Mouse (Mus musculus) urinary bladder, postnatal 10 days (tissue): Measurements from ENCODE around the gene Sde2.
"Not testable (repeated sequence)": the region's sequence is repeated elsewhere in the genome, so short reads cannot be mapped to it uniquely, and the experiment has no call there.

ENCODE experiments used
- DNase-seq: peaks from one replicate; pipeline ENCODE4 v3.0.0; 2022; ENCODE audit warnings: low spot score

The Sde2 gene

DNA sequence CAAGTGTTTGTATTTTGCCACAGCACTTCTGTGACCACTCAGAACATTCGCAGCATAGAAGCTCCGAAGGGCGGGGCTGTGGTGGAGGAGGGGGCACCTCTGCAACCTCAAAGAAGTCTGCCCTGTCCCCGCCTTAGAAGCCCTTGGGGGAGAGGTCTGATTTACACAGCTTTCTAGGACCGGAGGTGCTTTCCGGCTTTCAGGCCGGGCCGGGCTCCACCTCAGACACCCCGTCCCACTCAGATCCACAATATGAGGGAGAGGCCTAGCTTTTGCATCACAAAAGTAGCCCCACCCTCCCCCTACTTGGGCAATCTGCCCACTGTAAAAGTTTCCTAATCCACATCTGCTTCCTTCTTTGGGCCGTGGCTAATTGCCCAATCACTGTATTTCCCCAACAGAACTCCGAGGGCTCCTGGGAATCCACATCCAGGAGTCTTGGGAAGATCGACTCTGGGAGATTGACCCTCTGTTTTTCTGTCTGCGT lies 37.7 kb downstream of the Sde2 start:
- peak; percentile 37 for DNase-seq

DNA sequence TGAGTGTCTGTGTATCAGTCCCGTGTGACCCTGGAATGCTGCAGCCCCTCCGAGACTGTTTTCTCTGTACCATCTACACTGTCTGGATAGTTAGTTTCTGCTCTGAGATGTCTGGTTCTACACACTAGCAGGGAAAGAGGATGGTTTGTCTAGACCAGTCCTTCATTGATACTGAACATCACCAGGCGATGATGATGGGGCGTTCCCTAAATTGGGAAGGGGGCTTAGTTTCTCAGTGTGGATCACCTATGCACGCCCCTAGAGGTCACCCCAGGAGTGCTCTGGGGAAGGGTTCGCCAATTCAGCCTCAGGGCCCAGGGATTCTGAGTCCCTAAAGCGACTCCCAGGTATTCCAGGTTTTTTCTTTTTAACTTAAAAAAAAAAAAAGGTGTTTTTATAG lies 38.2 kb downstream of the Sde2 start:
- DNase-seq: no peak

DNA sequence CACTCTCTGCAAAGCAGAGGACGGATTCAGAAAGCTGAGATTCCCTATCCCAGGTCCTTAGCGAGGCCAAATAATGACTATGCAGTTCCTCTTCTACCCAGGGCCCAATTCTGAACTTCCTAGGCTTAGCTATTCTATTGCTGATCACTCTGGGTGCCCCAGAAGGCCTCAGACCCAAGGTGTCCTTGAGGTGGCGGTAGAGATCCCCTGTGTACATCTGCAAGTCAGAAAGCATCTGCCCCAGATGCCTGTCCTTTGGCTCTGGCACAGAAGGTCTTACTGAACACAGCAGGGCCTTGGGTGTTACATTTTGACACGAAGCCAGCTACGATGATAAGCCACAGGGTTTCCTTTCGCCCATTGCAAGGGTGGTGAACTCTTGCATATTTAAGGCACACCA lies 38.9 kb downstream of the Sde2 start:
- no peak for DNase-seq

DNA sequence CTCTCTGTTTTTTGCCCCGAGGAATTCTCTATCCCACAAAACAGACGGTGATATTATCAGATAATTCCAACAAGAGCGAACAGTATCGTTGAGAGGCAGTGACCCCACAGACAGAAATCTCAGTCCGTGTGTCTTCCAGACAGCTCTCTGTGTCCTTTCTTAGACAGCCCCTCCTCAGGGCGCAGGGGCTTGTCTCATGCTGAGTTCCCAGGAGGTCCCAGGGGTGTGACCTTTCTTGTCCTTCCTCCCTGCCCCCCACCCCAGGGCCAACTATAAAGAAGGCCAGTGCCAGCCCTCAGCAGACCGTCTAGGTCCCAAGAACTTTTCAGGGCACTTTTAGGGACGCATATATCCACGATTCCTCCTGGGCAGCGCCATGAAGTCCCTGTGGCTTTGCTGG lies 41.9 kb downstream of the Sde2 start, which contains the start of gene Lefty2:
Lefty2 (plus strand) TSS at position 301 of the 400 bp plus-strand sequence.
- DNase-seq: no peak

DNA sequence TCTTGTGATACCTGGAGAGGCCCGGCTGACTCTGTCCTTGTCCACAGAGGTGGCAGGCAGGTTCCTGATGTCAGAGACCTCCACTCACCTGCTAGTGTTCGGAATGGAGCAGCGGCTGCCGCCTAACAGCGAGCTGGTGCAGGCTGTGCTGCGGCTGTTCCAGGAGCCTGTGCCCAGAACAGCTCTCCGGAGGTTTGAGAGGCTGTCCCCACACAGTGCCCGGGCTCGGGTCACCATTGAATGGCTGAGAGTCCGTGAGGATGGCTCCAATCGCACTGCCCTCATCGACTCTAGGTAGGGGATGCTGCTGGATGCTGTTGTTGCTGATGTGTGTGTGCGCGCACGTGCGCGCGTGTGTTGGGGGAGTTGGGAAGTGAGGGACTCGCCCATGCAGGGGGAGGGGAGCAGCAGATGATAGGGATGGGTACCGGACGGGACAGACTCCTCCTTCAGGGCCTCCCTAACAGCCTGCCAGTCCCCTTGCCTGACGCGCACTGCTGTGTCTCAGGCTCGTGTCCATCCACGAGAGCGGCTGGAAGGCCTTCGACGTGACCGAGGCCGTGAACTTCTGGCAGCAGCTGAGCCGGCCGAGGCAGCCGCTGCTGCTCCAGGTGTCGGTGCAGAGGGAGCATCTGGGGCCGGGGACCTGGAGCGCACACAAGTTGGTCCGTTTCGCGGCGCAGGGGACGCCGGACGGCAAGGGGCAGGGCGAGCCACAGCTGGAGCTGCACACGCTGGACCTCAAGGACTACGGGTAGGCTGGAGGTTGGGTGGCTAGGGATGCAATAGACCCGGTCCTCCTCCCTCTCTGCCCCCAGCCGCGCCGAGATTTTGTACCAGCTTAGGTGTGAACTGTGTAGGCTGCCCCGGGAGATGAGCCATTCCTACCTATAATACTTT lies 43.4 kb downstream of the Sde2 start:
- not testable (repeated sequence) for DNase-seq

DNA sequence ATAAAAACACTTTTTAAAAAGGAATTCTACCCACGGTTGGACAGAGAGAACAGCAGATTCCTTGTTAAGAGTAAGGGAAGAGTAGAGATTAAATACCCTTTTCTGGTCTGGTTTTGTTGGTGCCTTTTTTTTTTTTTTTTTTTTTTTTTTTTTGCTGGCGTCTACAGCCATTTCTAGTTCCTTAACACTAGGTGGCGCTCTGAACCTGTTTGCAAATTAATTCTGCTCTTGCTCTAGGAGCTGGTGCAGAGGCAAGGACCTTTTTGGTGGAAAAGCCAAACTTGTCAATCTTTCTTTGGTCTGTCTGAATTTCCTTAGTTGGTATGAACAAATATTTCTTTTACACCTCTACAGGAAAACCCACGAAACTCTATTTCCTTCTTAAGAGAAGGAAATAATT lies 50.2 kb downstream of the Sde2 start:
- DNase-seq: no peak

DNA sequence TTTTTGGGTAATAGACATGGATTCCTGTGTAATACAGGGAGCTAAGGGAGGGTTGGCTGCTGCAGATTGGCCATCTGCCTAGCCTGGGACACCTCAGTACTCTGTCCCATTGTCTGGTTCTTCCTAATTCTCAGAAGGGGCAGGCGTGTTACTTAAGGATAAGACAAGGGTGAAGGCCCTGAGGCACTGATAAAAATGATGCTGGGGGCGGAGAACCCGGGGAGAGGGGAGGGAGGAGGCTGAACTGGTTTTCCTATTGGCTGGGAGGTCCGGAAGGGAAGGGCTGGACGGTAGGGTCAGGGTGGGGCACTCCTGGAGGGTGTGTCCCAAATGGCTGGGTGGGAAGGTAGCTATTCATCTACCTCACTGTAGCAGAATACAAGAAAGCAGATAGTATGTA lies 52.0 kb downstream of the Sde2 start:
- DNase-seq: no peak

DNA sequence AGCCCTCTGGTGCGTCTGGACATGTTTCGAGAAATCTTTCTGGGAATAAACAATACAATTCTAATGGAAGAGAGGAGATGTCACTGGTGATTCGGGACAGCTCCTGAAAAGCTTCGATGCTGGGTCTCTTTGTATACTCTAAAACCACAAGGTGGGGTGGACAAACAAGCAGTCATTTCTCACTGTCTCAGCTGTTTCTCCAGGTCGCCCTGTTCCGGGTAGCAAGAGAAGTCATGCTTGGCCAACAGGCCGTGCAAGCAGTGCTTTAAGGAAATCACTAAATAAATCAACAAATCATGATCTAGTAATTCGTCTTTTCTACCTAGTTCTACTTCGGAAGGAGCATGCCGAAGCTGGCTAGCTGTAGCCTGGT lies 52.7 kb downstream of the Sde2 start:
- DNase-seq: no peak

DNA sequence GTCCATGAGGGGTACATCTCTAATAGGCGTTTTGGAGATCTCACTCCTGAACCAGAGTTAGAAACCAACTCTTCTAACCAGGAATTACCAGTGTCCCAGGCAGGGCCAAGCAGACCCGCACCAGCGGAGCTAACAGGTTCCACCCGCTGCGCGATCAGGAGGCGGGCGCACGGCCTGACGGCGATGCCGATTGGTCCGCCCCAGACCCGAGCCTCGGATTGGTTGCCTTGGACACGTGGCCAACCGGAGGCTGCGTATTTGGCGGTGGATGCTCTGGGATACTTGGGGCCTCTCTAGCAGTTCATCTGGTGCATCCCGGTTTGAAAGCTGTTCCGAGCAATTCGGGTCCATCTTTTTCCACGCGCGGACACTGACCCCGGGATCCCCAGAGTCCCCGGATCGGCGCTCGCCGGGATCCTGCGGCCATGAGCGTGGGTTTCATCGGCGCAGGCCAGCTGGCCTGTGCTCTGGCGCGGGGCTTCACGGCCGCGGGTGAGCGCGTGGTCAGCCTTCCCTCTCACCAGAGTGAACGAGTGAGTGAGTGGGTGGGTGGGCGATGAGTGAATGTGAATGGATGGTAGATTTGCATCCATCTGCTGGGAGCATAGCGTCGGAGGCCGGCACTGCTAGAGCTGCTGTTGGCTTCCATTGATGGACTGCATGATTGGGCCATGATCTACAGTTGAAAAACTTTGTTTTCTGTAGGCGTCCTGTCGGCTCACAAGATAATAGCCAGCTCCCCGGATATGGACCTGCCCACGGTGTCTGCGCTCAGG lies 53.3 kb downstream of the Sde2 start, which contains the start of gene Pycr2:
Pycr2 (plus strand) TSS at position 255 of the 776 bp plus-strand sequence.
- peak; percentile 78 for DNase-seq

DNA sequence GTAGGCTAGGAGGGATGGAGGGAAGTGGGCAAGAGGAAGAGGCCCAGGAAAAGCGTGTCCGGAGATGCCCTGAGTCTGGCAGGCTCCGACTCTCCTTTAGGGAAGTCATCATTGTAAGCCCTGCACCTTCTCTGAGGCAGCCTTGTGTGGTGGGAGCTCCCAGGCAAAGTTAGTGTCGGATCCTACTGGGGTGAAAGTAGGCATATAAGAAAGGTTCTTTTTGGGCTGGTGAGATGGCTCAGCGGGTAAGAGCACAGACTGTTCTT lies 53.8 kb downstream of the Sde2 start:
- no peak for DNase-seq

DNA sequence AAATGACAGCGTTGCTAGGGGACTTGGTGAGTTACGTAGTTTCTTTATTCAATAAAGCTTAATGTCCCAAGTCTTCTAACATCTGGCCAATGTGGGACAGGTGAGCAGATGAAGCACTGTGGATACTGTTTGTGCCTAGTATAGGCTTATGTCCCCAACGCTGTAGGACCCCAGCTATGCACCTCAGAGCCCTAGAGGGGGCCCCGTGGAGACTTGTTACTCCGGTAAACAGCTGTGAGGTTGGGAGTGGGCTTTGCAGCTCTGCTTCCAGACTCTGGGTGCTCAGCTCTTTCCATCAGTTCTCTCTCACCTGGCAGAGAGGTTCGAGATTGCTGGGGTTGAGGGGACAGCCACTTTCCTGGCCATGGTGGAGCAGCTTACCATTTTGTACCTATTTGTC lies 54.4 kb downstream of the Sde2 start:
- no peak for DNase-seq

DNA sequence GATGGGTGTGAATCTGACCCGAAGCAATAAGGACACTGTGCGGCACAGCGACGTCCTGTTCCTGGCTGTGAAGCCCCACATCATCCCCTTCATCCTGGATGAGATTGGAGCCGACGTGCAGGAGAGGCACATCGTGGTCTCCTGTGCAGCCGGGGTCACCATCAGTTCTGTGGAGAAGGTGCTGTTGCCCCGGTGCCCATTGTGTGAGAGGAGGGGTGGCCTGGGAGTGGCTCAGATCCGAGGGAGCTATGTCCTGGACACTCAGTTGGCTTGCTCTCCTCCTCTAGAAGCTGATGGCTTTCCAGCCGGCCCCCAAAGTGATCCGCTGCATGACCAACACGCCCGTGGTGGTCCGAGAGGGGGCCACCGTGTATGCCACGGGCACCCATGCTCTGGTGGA lies 54.9 kb downstream of the Sde2 start:
- no peak for DNase-seq

DNA sequence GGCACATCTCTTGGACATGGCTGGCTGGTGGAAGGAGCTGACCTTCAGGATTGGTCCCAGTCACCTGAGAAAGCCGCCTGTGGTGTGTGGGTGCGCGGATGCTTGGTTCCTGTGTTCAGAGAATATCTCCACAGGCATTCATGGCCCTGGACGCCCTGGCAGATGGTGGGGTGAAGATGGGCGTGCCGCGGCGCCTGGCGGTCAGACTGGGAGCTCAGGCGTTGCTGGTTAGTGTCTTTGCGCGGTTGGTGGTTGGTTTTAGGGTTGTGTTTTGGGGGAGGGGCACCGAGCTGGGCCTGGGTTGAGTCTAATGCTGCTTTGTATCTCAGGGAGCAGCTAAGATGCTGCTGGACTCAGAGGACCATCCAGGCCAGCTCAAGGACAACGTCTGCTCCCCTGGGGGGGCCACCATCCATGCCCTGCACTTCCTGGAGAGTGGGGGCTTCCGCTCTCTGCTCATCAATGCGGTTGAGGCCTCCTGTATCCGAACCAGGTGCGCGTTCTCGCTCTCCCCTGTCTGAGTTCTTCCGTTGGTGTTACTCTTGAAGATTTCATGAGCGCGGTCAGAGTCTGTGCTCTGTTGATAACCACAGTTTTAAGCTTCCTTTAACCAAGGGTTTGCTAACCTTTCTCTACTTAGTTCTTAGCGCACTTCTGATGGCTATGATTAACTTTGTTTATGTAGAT lies 55.7 kb downstream of the Sde2 start:
- no peak for DNase-seq

DNA sequence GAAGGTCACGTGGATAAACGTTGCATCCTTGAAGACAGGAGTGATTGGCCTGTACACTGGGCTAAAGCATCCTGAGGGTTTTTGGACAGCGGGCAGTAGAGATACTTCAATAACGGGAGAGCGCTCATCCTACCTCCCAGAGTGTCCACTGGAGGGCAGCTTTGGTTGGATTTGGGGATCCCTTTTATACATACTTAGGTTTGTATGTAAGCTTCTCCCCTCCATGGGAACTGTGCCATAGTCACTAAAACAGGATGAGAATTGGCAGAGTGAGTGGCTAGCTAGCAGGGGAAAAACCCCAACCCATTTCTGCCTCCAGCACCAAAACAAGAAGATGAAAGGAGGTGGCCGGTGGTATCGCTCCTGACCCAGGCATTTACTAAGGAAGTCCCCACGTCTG lies 60.2 kb downstream of the Sde2 start:
- DNase-seq: no peak

DNA sequence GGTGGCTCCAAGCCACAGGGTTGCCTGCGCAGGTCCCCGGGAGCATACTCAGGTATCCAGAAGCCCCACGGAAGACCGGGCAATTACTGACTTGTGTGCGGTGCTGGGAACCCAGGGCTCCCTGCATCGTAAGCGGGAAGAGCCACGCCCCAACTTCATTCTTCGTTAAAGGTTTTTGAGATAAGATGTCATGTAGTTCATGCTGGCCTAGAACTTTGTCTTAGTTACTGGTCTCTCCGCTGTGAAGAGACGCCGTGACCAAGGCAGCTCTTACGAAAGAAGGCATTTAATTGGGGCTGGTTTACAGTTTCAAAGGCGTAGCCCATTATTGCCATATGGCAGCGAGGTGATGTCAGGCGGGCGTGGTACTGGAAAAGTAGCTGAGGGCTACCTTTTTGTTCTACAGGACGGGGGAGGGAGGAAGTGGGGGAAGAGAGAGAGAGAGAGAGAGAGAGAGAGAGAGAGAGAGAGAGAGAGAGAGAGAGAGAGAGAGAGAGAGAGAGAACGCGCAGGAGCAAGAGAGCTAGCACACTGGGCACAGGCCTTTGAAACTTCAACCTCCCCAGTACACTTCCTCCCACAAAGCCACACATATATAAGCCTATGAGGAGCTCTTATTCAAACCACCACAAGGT lies 60.8 kb downstream of the Sde2 start:
- DNase-seq: no peak

DNA sequence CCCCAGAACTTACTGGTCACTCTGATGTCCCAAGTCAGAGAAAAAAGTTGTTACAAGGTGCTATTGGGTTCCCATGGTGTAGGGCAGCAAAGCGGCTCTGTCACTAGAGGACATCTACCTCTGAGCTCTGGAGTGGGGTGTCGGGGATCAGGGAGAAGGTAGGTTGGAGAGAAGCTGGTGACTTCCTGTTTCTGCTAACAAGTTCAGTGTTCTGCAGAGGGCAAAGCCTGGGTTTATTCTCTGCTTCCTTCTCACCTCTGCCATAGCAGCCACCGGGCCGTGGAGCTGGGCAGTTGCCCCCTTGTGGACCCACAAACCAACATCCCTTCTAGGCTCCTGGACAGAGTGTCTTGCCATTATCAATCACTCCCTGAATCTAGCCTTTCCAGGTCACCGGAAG lies 61.9 kb downstream of the Sde2 start:
- DNase-seq: no peak

DNA sequence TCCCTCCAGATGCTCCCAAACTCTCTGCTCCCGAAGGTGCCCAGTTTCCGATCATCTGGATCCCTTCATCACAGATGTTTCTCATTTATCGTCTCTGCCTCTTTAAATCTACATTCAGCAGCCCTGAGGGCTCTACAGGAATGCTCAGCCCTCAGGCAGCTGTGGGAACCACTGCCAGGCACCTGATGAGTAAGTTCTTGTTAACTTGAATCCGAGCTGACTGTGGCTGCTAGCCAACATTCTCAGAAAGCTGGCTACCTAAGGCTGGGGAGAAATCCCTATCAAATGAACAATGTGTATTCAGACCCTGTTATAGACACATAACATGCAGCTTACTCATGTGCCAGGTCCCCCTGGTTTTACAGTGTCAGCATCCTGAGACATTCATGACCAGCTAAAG lies 62.9 kb downstream of the Sde2 start:
- no peak for DNase-seq

DNA sequence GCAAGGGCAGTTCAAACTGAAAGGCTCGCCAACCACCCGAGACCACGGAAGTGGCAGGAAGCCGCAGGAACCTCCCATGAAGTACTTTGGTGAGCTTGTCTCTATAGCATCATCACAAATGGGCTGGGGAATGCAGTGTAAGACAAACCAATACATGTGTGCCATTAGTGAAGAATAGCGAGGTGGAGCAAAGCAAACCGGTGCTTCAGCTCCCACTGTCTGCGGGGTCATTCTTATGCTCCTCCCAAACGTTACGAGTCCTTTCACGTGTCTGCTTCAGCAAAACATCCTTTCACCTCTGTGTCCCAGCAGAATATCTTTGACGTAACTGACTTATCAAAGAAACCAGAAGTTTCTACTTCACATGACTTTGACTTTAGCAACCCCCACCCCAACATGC lies 65.5 kb downstream of the Sde2 start:
- DNase-seq: no peak

DNA sequence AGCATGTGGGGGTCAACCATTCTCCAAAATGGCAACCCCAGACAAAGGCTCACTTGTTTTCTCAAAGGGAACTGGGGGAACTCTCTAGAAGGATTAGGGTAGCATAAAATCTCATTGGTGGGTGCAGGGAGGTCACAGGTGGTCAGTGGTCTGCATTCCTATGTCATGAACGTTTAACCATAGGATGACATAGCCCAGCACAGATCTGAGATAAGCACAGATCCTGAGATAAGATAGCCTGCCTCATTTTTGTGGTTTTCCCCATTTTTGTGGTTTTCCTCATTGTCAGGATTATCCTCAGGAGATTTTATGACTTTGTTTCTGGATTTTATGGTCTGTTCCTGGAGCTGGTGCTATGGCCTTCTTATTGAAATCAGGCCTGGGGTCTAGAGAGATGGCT lies 66.1 kb downstream of the Sde2 start:
- DNase-seq: no peak
